13 mouse cellular contexts compared by ENCODE assay signal in the genomic region with DNA sequence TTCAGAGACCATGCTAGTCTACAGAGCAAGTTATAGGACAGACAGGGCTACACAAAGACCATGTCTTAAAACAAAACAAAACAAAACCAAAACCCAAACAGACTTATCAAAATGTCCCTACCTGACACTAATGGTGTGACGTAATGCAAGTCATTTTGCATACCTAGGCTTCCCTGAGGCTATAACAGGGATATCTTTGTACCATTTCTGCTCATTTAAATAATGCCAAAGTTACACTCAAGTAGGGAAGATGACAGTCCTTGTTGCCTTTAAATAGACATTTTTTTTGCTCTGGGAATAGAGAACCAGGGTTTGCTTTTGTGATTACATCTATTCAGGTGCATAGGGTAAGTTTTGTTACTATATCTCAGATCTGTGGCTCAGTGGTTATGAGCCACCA. TPM values are rescaled to one million over a fixed set of nuclear protein-coding genes. Genes with fewer than 3 reads are reported as not detected.
A peak's percentile ranks its signal among the peaks of the same experiment; 100 is the strongest.
DNase-seq lines count a peak whose midpoint lies in the region; ATAC-seq lines count a peak whose summit lies in the region.
"Had no signal": no experiment of that assay in that cellular context is flagged by ENCODE, and none has a peak within 500 bp of the region (broad histone marks: within the 10 kb centered on the region; RNA-seq: fewer than 3 reads in every experiment).

No protein-coding gene starts in this region.

- peak overlapping the region; percentile 97 for H3K4me3 ChIP-seq in hindbrain, embryonic 10.5 days
- H3K4me3 ChIP-seq in hindbrain, embryonic 13.5 days, result no peak overlapping the region
- H3K4me3 ChIP-seq in neural tube, embryonic 11.5 days (ENCODE audit: low read depth, low read length), result no peak overlapping the region
- H3K4me3 ChIP-seq in neural tube, embryonic 13.5 days, result no peak overlapping the region

- H3K36me3 ChIP-seq in hindbrain, embryonic 10.5 days, result peaks cover 39% of the 10 kb centered on the region
- H3K36me3 ChIP-seq in hindbrain, embryonic 13.5 days, result peaks cover 21% of the 10 kb centered on the region
- H3K36me3 ChIP-seq in neural tube, embryonic 11.5 days (ENCODE audit: control insufficient read depth, insufficient read depth, low read length), result peaks cover 10% of the 10 kb centered on the region
- peaks cover 25% of the 10 kb centered on the region for H3K36me3 ChIP-seq in neural tube, embryonic 13.5 days

- peaks cover 22% of the 10 kb centered on the region for H3K4me1 ChIP-seq in hindbrain, embryonic 10.5 days (replicated peaks)
- peaks cover 36% of the 10 kb centered on the region for H3K4me1 ChIP-seq in hindbrain, embryonic 13.5 days (replicated peaks)
- peaks cover 4% of the 10 kb centered on the region; the same call in 1 of the 2 replicates for H3K4me1 ChIP-seq in neural tube, embryonic 11.5 days (ENCODE audit: control insufficient read depth, insufficient read depth, low read length)
- peaks cover 23% of the 10 kb centered on the region for H3K4me1 ChIP-seq in neural tube, embryonic 13.5 days (replicated peaks)

- no peak overlapping the region for H3K4me2 ChIP-seq in hindbrain, embryonic 13.5 days
- H3K4me2 ChIP-seq in neural tube, embryonic 11.5 days (ENCODE audit: low read depth), result peak overlapping the region; percentile 70; the same call in 1 of the 2 replicates
- peak overlapping the region; percentile 75; the same call in 1 of the 2 replicates for H3K4me2 ChIP-seq in neural tube, embryonic 13.5 days

- ATAC-seq in CD4-positive, CD25-positive, alpha-beta regulatory T cell, adult 4 months, result no peak
- no peak for ATAC-seq in hindbrain, embryonic 13.5 days (ENCODE audit: low FRiP score)
- ATAC-seq in neural tube, embryonic 11.5 days (ENCODE audit: insufficient read depth, low FRiP score, low TSS enrichment), result no peak
- no peak for ATAC-seq in neural tube, embryonic 13.5 days (ENCODE audit: low read depth)

- no peaks in the 10 kb centered on the region for H3K9me3 ChIP-seq in hindbrain, embryonic 10.5 days
- H3K9me3 ChIP-seq in hindbrain, embryonic 13.5 days, result no peaks in the 10 kb centered on the region
- H3K9me3 ChIP-seq in neural tube, embryonic 11.5 days (ENCODE audit: control insufficient read depth, low read length), result no peaks in the 10 kb centered on the region
- no peaks in the 10 kb centered on the region for H3K9me3 ChIP-seq in neural tube, embryonic 13.5 days
- H3K9me3 ChIP-seq: G1E had no signal

- H3K9ac ChIP-seq in hindbrain, embryonic 13.5 days, result no peak overlapping the region
- H3K9ac ChIP-seq in neural tube, embryonic 11.5 days (ENCODE audit: low read length), result no peak overlapping the region
- no peak overlapping the region for H3K9ac ChIP-seq in neural tube, embryonic 13.5 days

- H3K27ac ChIP-seq in hindbrain, embryonic 10.5 days, result no peak overlapping the region
- no peak overlapping the region for H3K27ac ChIP-seq in hindbrain, embryonic 13.5 days
- no peak overlapping the region for H3K27ac ChIP-seq in neural tube, embryonic 11.5 days (ENCODE audit: low read depth, low read length)
- H3K27ac ChIP-seq in neural tube, embryonic 13.5 days (replicated peaks), result no peak overlapping the region

- WGBS in hindbrain, embryonic 10.5 days, result 94% methylated on average over 1 of the region's 1 CpGs
- 94% methylated on average over 1 of the region's 1 CpGs for WGBS in hindbrain, embryonic 13.5 days
- WGBS in neural tube, embryonic 11.5 days, result 100% methylated on average over 1 of the region's 1 CpGs
- WGBS in neural tube, embryonic 13.5 days, result 90% methylated on average over 1 of the region's 1 CpGs

- no peaks in the 10 kb centered on the region for H3K27me3 ChIP-seq in hindbrain, embryonic 10.5 days (ENCODE audit: insufficient read depth, poor library complexity, severe bottlenecking)
- H3K27me3 ChIP-seq in hindbrain, embryonic 13.5 days, result no peaks in the 10 kb centered on the region
- H3K27me3 ChIP-seq in neural tube, embryonic 11.5 days (ENCODE audit: control insufficient read depth, insufficient read depth, low read length), result no peaks in the 10 kb centered on the region
- H3K27me3 ChIP-seq in neural tube, embryonic 13.5 days, result no peaks in the 10 kb centered on the region

- DNase-seq in CD4-positive, CD25-positive, alpha-beta regulatory T cell, adult 2 months (ENCODE audit: low read depth, low spot score), result peak; percentile 24
- DNase-seq in hindbrain, embryonic 10.5 days (ENCODE audit: low spot score), result no peak
- no peak for DNase-seq in neural tube, embryonic 11.5 days (ENCODE audit: low spot score)
- no peak for DNase-seq in neural tube, embryonic 10.5 days (ENCODE audit: extremely low spot score, low spot score)
- DNase-seq in cerebellum, adult 8-10 months, result no peak
- DNase-seq: cerebellum, adult 11 months; heart, postnatal 10 days; kidney, postnatal 25 days; layer of hippocampus, postnatal 36 days had no signal

RNA-seq across cellular contexts. Expression of a gene that starts 2.4 kb away (rescaled TPM):
- polyA plus RNA-seq in CD4-positive, CD25-positive, alpha-beta regulatory T cell, adult 4 months (2017; shearing (Covaris generic)), result 100 to 1,000 TPM; 162 to 241 TPM
- polyA plus RNA-seq in hindbrain, embryonic 10.5 days (2016; fragmentation: Nextera tagmentation; extraction: Ambion mirVana), result 266 and 352 TPM in 2 replicates
- polyA plus RNA-seq in hindbrain, embryonic 13.5 days (2015; fragmentation: Nextera tagmentation; extraction: Ambion mirVana), result 167 and 175 TPM in 2 replicates
- polyA plus RNA-seq in neural tube, embryonic 11.5 days (2014; fragmentation: Nextera tagmentation; extraction: Ambion mirVana), result 119 and 131 TPM in 2 replicates
- 150 and 161 TPM in 2 replicates for polyA plus RNA-seq in neural tube, embryonic 13.5 days (2015; fragmentation: Nextera tagmentation; extraction: Ambion mirVana)

RNA-seq across cellular contexts. Expression of a gene that starts 27.0 kb away (rescaled TPM):
- under 1 TPM in 1 of 2 experiments, not detected in 1; 0.39 TPM for polyA plus RNA-seq in CD4-positive, CD25-positive, alpha-beta regulatory T cell, adult 4 months (2017; shearing (Covaris generic))
- polyA plus RNA-seq in hindbrain, embryonic 10.5 days (2016; fragmentation: Nextera tagmentation; extraction: Ambion mirVana), result 50.1 and 69.4 TPM in 2 replicates
- 6.5 and 10.9 TPM in 2 replicates for polyA plus RNA-seq in hindbrain, embryonic 13.5 days (2015; fragmentation: Nextera tagmentation; extraction: Ambion mirVana)
- polyA plus RNA-seq in neural tube, embryonic 11.5 days (2014; fragmentation: Nextera tagmentation; extraction: Ambion mirVana), result 35.7 and 36.5 TPM in 2 replicates
- polyA plus RNA-seq in neural tube, embryonic 13.5 days (2015; fragmentation: Nextera tagmentation; extraction: Ambion mirVana), result 1.4 and 2.7 TPM in 2 replicates
- polyA plus RNA-seq: G1E had no signal

RNA-seq across cellular contexts. Expression of a gene that starts 37.7 kb away (rescaled TPM):
- polyA plus RNA-seq in CD4-positive, CD25-positive, alpha-beta regulatory T cell, adult 4 months (2017; shearing (Covaris generic)), result 10 to 100 TPM; 14.8 to 19.9 TPM
- 33.9 and 35.8 TPM in 2 replicates for polyA plus RNA-seq in hindbrain, embryonic 10.5 days (2016; fragmentation: Nextera tagmentation; extraction: Ambion mirVana)
- 32.4 and 40.8 TPM in 2 replicates for polyA plus RNA-seq in hindbrain, embryonic 13.5 days (2015; fragmentation: Nextera tagmentation; extraction: Ambion mirVana)
- 35.9 and 36.2 TPM in 2 replicates for polyA plus RNA-seq in neural tube, embryonic 11.5 days (2014; fragmentation: Nextera tagmentation; extraction: Ambion mirVana)
- polyA plus RNA-seq in neural tube, embryonic 13.5 days (2015; fragmentation: Nextera tagmentation; extraction: Ambion mirVana), result 27.3 and 33.3 TPM in 2 replicates

RNA-seq across cellular contexts. Expression of a gene that starts 39.7 kb away (rescaled TPM):
- polyA plus RNA-seq in CD4-positive, CD25-positive, alpha-beta regulatory T cell, adult 4 months (2017; shearing (Covaris generic)), result 1 to 10 TPM; 1.0 to 3.3 TPM
- polyA plus RNA-seq in hindbrain, embryonic 10.5 days (2016; fragmentation: Nextera tagmentation; extraction: Ambion mirVana), result 12.3 and 12.7 TPM in 2 replicates
- polyA plus RNA-seq in hindbrain, embryonic 13.5 days (2015; fragmentation: Nextera tagmentation; extraction: Ambion mirVana), result 19.4 and 21.2 TPM in 2 replicates
- polyA plus RNA-seq in neural tube, embryonic 11.5 days (2014; fragmentation: Nextera tagmentation; extraction: Ambion mirVana), result 10.8 and 14.6 TPM in 2 replicates
- polyA plus RNA-seq in neural tube, embryonic 13.5 days (2015; fragmentation: Nextera tagmentation; extraction: Ambion mirVana), result 21.9 and 24.1 TPM in 2 replicates
- polyA plus RNA-seq: G1E had no signal

RNA-seq across cellular contexts. Expression of a gene that starts 49.4 kb away (rescaled TPM):
- 1 to 10 TPM; 9.1 to 9.7 TPM for polyA plus RNA-seq in CD4-positive, CD25-positive, alpha-beta regulatory T cell, adult 4 months (2017; shearing (Covaris generic))
- polyA plus RNA-seq in hindbrain, embryonic 10.5 days (2016; fragmentation: Nextera tagmentation; extraction: Ambion mirVana), result 9.5 and 13.6 TPM in 2 replicates
- 3.1 and 4.3 TPM in 2 replicates for polyA plus RNA-seq in hindbrain, embryonic 13.5 days (2015; fragmentation: Nextera tagmentation; extraction: Ambion mirVana)
- polyA plus RNA-seq in neural tube, embryonic 11.5 days (2014; fragmentation: Nextera tagmentation; extraction: Ambion mirVana), result 3.3 and 5.0 TPM in 2 replicates
- 3.9 and 5.1 TPM in 2 replicates for polyA plus RNA-seq in neural tube, embryonic 13.5 days (2015; fragmentation: Nextera tagmentation; extraction: Ambion mirVana)
